Mouse (Mus musculus): ENCODE results near the gene Slc35a1. TPM values are rescaled to one million over a fixed set of nuclear protein-coding genes. Genes with fewer than 3 reads are reported as not detected.

Gene Slc35a1
- polyA plus RNA-seq, 1 experiment from 2014 or later: 62.4 TPM

DNA sequence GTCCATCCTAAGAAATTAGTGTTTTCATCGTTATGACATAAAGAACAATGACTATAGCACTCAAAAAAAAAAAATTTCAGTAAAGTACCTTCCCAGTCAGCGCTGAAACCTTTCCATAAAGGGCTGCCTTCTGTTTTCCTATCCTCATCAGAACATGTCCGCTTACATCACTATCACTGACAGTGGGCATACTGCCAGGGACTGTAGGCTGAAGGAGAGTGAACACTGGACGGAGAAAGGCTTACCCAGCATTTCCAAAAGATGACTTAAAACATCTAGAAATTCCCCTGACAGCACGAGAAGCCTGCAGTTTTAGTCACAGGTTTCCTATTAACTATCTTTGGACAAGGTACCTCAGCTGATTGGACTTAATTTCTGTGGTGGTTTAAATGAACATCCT lies 13.5 kb downstream of the Slc35a1 start:
- Histone ChIP-seq H3K9me3 (ENCODE audit: control insufficient read depth, low read length) (no peaks in the 10 kb centered on the region), H3K4me3 (ENCODE audit: low read depth, low read length) (no peak overlapping the region), H3K9ac (ENCODE audit: low read depth, low read length) (no peak overlapping the region), H3K27ac (ENCODE audit: low read depth, low read length) (no peak overlapping the region), H3K27me3 (ENCODE audit: control insufficient read depth, insufficient read depth, low read length) (no peaks in the 10 kb centered on the region), H3K36me3 (ENCODE audit: control insufficient read depth, insufficient read depth, low read length) (no peaks in the 10 kb centered on the region; the same call in 1 of the 2 replicates), H3K4me2 (replicated peaks; ENCODE audit: low read depth, low read length) (no peak overlapping the region), H3K4me1 (replicated peaks; ENCODE audit: control insufficient read depth, insufficient read depth, low read length) (no peaks in the 10 kb centered on the region)
- 95% methylated on average over 5 of the region's 5 CpGs for WGBS
- ATAC-seq (ENCODE audit: low FRiP score) (no peak), DNase-seq (ENCODE audit: low spot score) (no peak)

DNA sequence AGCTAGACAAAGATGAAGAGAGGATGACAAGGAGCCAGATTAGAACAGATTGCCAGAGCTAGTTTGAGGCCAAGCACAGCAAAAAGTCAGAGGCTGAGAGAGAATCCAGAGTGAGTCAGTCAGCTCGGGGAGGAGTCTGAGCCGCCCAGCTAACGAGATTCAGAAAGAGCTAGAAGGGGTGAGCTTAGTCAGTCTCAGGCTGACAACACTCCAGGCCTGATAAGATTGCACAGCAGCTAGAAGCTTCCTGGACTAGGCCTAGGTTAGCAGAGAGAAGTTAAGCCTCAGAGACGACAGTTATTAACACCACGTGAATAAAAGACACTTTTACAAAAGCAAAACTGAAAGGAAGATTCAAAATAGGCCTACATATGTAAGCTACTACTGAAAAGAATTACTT lies 19.3 kb downstream of the Slc35a1 start:
- no peak overlapping the region for H3K4me2 ChIP-seq (replicated peaks; ENCODE audit: low read depth, low read length)
- no peaks in the 10 kb centered on the region for H3K4me1 ChIP-seq (replicated peaks; ENCODE audit: control insufficient read depth, insufficient read depth, low read length)
- H3K27ac ChIP-seq (ENCODE audit: low read depth, low read length): no peak overlapping the region
- H3K9ac ChIP-seq (ENCODE audit: low read depth, low read length): no peak overlapping the region
- no peak for ATAC-seq (ENCODE audit: low FRiP score)
- peaks cover 7% of the 10 kb centered on the region; the same call in 1 of the 2 replicates for H3K36me3 ChIP-seq (ENCODE audit: control insufficient read depth, insufficient read depth, low read length)
- 94% methylated on average over 5 of the region's 5 CpGs for WGBS
- no peaks in the 10 kb centered on the region for H3K27me3 ChIP-seq (ENCODE audit: control insufficient read depth, insufficient read depth, low read length)
- DNase-seq (ENCODE audit: low spot score): no peak
- no peaks in the 10 kb centered on the region for H3K9me3 ChIP-seq (ENCODE audit: control insufficient read depth, low read length)
- no peak overlapping the region for H3K4me3 ChIP-seq (ENCODE audit: low read depth, low read length)

DNA sequence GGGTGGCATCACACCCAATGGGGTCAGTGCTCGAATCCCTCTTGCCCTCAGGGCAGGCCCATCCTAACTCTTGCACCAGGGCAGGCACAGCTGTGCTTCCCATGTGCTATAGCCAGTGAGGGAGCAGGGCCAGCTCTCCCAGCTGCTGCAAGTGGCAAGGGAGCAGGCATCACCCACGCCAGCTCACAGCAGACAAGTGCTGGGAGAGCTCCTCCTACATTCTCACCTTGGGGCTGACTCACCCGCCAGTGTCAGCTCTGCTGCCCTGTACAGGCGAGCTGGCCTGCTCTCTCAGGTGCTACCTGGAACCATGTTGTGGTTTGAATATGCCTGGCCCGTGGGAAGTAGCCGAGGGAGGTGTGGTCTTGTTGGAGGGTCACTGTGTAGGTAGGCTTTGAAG lies 25.3 kb downstream of the Slc35a1 start:
- Histone ChIP-seq H3K4me1 (replicated peaks; ENCODE audit: control insufficient read depth, insufficient read depth, low read length) (no peaks in the 10 kb centered on the region), H3K4me3 (ENCODE audit: low read depth, low read length) (no peak overlapping the region), H3K4me2 (replicated peaks; ENCODE audit: low read depth, low read length) (no peak overlapping the region), H3K9ac (ENCODE audit: low read depth, low read length) (no peak overlapping the region), H3K9me3 (ENCODE audit: control insufficient read depth, low read length) (no peaks in the 10 kb centered on the region), H3K36me3 (ENCODE audit: control insufficient read depth, insufficient read depth, low read length) (peaks cover 15% of the 10 kb centered on the region), H3K27me3 (ENCODE audit: control insufficient read depth, insufficient read depth, low read length) (no peaks in the 10 kb centered on the region), H3K27ac (ENCODE audit: low read depth, low read length) (no peak overlapping the region)
- DNase-seq (ENCODE audit: low spot score) (no peak), ATAC-seq (ENCODE audit: low FRiP score) (no peak)
- WGBS: 90% methylated on average over 6 of the region's 6 CpGs

DNA sequence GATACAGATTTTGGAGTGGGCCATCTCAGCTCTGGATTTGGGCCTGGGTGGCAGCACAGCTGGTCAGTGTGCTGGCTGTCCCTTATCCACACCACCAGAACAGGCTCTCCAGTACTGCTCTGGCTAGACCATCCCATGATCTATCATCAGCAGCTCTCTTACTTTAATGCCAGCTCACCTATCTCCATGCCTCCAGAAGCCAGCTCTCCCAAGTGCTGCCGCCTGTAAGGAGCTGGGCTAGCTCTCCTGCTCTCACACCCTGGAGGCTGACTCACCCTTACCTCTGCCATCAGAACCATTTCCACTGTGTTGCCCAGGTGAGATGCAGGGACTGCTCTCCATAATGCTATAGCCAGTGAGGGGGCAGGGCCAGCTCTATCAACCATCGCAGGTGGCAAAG lies 25.7 kb downstream of the Slc35a1 start:
- DNase-seq (ENCODE audit: low spot score): no peak
- no peak overlapping the region for H3K27ac ChIP-seq (ENCODE audit: low read depth, low read length)
- no peaks in the 10 kb centered on the region for H3K9me3 ChIP-seq (ENCODE audit: control insufficient read depth, low read length)
- 97% methylated on average over 2 of the region's 2 CpGs for WGBS
- no peaks in the 10 kb centered on the region for H3K4me1 ChIP-seq (replicated peaks; ENCODE audit: control insufficient read depth, insufficient read depth, low read length)
- no peak overlapping the region for H3K4me3 ChIP-seq (ENCODE audit: low read depth, low read length)
- ATAC-seq (ENCODE audit: low FRiP score): no peak
- H3K9ac ChIP-seq (ENCODE audit: low read depth, low read length): no peak overlapping the region
- peaks cover 15% of the 10 kb centered on the region for H3K36me3 ChIP-seq (ENCODE audit: control insufficient read depth, insufficient read depth, low read length)
- no peaks in the 10 kb centered on the region for H3K27me3 ChIP-seq (ENCODE audit: control insufficient read depth, insufficient read depth, low read length)
- no peak overlapping the region for H3K4me2 ChIP-seq (replicated peaks; ENCODE audit: low read depth, low read length)

DNA sequence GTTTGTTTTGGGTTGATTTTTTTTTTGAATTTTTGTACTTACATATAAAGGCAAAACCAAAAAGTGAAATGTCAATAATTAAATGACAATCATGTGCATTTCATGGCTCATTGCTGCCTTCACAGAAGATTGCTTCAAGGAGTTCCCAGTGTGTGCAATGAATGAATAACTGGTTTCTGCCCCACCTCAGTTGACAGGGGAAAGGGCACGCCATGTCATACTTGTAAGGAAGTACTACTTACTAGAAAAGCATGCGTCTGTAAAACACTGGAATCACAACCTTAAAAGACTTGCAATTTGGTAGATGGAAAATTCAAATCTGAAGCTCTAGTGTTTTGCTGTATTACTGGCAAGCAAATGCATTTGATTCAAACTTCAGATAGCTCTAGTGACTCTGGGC lies 28.2 kb downstream of the Slc35a1 start:
- Histone ChIP-seq H3K27ac (ENCODE audit: low read depth, low read length) (no peak overlapping the region), H3K4me2 (replicated peaks; ENCODE audit: low read depth, low read length) (no peak overlapping the region), H3K4me1 (replicated peaks; ENCODE audit: control insufficient read depth, insufficient read depth, low read length) (no peaks in the 10 kb centered on the region), H3K9ac (ENCODE audit: low read depth, low read length) (no peak overlapping the region), H3K27me3 (ENCODE audit: control insufficient read depth, insufficient read depth, low read length) (no peaks in the 10 kb centered on the region), H3K9me3 (ENCODE audit: control insufficient read depth, low read length) (no peaks in the 10 kb centered on the region), H3K36me3 (ENCODE audit: control insufficient read depth, insufficient read depth, low read length) (peaks cover 13% of the 10 kb centered on the region), H3K4me3 (ENCODE audit: low read depth, low read length) (no peak overlapping the region)
- DNase-seq (ENCODE audit: low spot score): no peak
- ATAC-seq (ENCODE audit: low FRiP score): no peak
- 90% methylated on average over 2 of the region's 2 CpGs for WGBS

DNA sequence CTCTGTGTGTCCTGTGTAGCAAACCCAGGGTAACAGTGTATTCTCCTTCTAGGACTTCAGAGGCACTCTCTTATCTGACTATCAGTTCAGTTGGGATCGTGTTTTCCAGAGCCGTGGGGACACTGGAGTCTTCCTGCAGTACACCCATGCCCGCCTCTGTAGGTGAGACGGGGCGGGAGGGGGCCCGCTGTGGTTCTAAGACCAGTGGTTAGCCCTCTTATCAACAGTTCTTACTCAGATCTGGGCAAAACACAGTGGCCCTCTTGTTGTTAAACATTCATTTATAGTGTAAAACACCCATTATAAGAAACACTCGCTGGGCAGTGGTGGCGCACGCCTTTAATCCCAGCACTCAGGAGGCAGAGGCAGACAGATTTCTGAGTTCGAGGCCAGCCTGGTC lies 31.1 kb downstream of the Slc35a1 start:
- Histone ChIP-seq H3K4me1 (replicated peaks; ENCODE audit: control insufficient read depth, insufficient read depth, low read length) (no peaks in the 10 kb centered on the region), H3K27ac (ENCODE audit: low read depth, low read length) (no peak overlapping the region), H3K9ac (ENCODE audit: low read depth, low read length) (no peak overlapping the region), H3K4me2 (replicated peaks; ENCODE audit: low read depth, low read length) (no peak overlapping the region), H3K36me3 (ENCODE audit: control insufficient read depth, insufficient read depth, low read length) (peaks cover 9% of the 10 kb centered on the region), H3K4me3 (ENCODE audit: low read depth, low read length) (no peak overlapping the region), H3K27me3 (ENCODE audit: control insufficient read depth, insufficient read depth, low read length) (no peaks in the 10 kb centered on the region), H3K9me3 (ENCODE audit: control insufficient read depth, low read length) (no peaks in the 10 kb centered on the region)
- ATAC-seq (ENCODE audit: low FRiP score) (no peak), DNase-seq (ENCODE audit: low spot score) (no peak)
- WGBS: 98% methylated on average over 10 of the region's 10 CpGs

DNA sequence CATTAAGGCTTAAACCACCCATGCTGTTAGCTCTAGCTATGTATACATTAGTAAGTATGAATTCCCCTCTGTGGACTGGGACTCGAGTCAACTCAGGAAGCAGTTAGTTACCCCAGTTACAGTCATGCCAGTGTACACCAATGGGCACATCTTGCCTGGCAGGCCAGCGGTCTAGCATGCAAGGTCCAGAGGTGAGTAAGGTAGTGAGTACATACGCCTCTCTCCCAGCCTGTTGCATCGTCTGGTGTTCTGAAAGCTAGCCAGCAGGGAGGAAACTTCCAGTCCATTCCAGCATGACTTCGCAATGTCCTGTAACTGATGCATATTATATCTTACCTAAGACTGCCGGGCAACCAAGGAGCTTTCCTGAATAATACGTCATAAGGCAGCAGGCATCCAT lies 34.1 kb downstream of the Slc35a1 start:
- no peak overlapping the region for H3K9ac ChIP-seq (ENCODE audit: low read depth, low read length)
- WGBS: 95% methylated on average over 7 of the region's 7 CpGs
- no peaks in the 10 kb centered on the region for H3K9me3 ChIP-seq (ENCODE audit: control insufficient read depth, low read length)
- H3K4me3 ChIP-seq (ENCODE audit: low read depth, low read length): no peak overlapping the region
- H3K4me2 ChIP-seq (replicated peaks; ENCODE audit: low read depth, low read length): no peak overlapping the region
- no peak overlapping the region for H3K27ac ChIP-seq (ENCODE audit: low read depth, low read length)
- H3K4me1 ChIP-seq (replicated peaks; ENCODE audit: control insufficient read depth, insufficient read depth, low read length): no peaks in the 10 kb centered on the region
- ATAC-seq (ENCODE audit: low FRiP score): no peak
- no peak for DNase-seq (ENCODE audit: low spot score)
- H3K27me3 ChIP-seq (ENCODE audit: control insufficient read depth, insufficient read depth, low read length): no peaks in the 10 kb centered on the region
- H3K36me3 ChIP-seq (ENCODE audit: control insufficient read depth, insufficient read depth, low read length): peaks cover 7% of the 10 kb centered on the region; the same call in 1 of the 2 replicates

DNA sequence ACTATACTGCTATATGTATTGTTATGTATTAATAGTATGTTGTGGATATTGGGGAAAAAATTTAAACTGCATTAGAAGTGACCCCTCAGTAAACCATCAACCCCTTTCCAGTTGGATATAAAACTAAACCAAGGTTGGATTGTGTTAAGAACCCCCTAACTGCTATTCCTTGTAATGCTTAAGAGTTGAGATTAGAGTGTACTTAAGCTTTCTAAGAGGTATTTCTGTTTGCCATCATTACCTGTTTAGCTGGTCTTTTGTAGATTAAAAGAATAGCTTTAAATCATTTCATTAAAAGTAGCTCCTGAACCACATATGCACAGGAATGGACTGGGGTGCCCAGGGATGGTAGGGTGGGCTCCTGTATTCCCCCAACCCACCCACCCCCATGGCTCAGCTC lies 42.5 kb downstream of the Slc35a1 start:
- Histone ChIP-seq H3K9me3 (ENCODE audit: control insufficient read depth, low read length) (no peaks in the 10 kb centered on the region), H3K4me2 (replicated peaks; ENCODE audit: low read depth, low read length) (no peak overlapping the region), H3K4me3 (ENCODE audit: low read depth, low read length) (no peak overlapping the region), H3K27me3 (ENCODE audit: control insufficient read depth, insufficient read depth, low read length) (no peaks in the 10 kb centered on the region), H3K4me1 (replicated peaks; ENCODE audit: control insufficient read depth, insufficient read depth, low read length) (no peaks in the 10 kb centered on the region), H3K27ac (ENCODE audit: low read depth, low read length) (no peak overlapping the region), H3K36me3 (ENCODE audit: control insufficient read depth, insufficient read depth, low read length) (peaks cover 10% of the 10 kb centered on the region; the same call in 1 of the 2 replicates), H3K9ac (ENCODE audit: low read depth, low read length) (no peak overlapping the region)
- DNase-seq (ENCODE audit: low spot score) (no peak), ATAC-seq (ENCODE audit: low FRiP score) (no peak)

DNA sequence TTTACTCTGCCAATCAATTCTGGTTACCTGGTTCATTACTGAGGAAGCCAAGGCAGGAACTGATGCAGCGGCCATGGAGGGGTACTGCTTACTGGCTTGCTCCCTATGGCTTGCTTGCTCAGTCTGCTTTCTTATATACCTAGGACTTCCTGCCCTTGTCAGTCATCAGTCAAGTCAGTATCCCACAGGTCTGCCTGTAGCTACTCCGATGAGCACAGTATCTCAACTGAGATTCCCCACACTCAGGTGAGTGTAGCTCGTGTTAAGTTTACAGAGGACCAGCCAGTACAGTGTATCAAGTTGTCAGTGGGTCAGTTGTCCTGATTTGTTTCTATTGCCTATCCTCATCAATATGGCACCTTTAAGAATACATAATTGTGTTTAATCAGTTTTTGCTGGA lies 46.5 kb downstream of the Slc35a1 start:
- Histone ChIP-seq H3K27ac (ENCODE audit: low read depth, low read length) (no peak overlapping the region), H3K4me2 (replicated peaks; ENCODE audit: low read depth, low read length) (no peak overlapping the region), H3K4me3 (ENCODE audit: low read depth, low read length) (no peak overlapping the region), H3K9ac (ENCODE audit: low read depth, low read length) (no peak overlapping the region), H3K4me1 (replicated peaks; ENCODE audit: control insufficient read depth, insufficient read depth, low read length) (no peaks in the 10 kb centered on the region), H3K9me3 (ENCODE audit: control insufficient read depth, low read length) (no peaks in the 10 kb centered on the region), H3K36me3 (ENCODE audit: control insufficient read depth, insufficient read depth, low read length) (peaks cover 5% of the 10 kb centered on the region; the same call in 1 of the 2 replicates), H3K27me3 (ENCODE audit: control insufficient read depth, insufficient read depth, low read length) (no peaks in the 10 kb centered on the region)
- ATAC-seq (ENCODE audit: low FRiP score) (no peak), DNase-seq (ENCODE audit: low spot score) (no peak)
- 90% methylated on average over 3 of the region's 3 CpGs for WGBS
